Mouse (Mus musculus) forebrain, embryonic 14.5 days (tissue): ENCODE measurements around the gene Myo5c. TPM values are rescaled to one million over a fixed set of nuclear protein-coding genes. Genes with fewer than 3 reads are reported as not detected.

Experiments
- ATAC-seq: fragments of 200-750 bp; cut with Nextera tagmentation; 2 replicates; pipeline ENCODE4 v1.8.0; 2017; ENCODE audit warnings: mild to moderate bottlenecking, moderate library complexity
- DNase-seq: peaks from one replicate; pipeline ENCODE4 v3.0.0-alpha.2; 2015; ENCODE audit warnings: low spot score
- H3K27ac ChIP-seq: fragments of 300-500 bp; sonication (generic); 2 replicates; pipeline ENCODE4 v1.5.1; 2014; ENCODE audit warnings: low read depth, mild to moderate bottlenecking, control low read depth, low read length, moderate library complexity
- H3K27me3 ChIP-seq: fragments of 300-500 bp; sonication (generic); replicated peaks from 2 replicates; pipeline ENCODE4 v1.6.1; 2014; ENCODE audit warnings: low read length, control low read depth, mixed read lengths; ENCODE audit not compliant: control insufficient read depth, insufficient read depth
- H3K36me3 ChIP-seq: fragments of 300-500 bp; sonication (generic); 2 replicates; pipeline ENCODE4 v1.6.1; 2014; ENCODE audit warnings: low read length, control low read depth; ENCODE audit not compliant: control insufficient read depth, insufficient read depth
- H3K4me1 ChIP-seq: fragments of 300-500 bp; sonication (generic); 2 replicates; pipeline ENCODE4 v1.6.1; 2014; ENCODE audit warnings: antibody characterized with exemption, low read length, control low read depth; ENCODE audit not compliant: control insufficient read depth, insufficient read depth
- H3K4me2 ChIP-seq: fragments of 300-500 bp; sonication (generic); 2 replicates; pipeline ENCODE4 v1.6.1; 2014; ENCODE audit warnings: mild to moderate bottlenecking, control low read depth, low read length
- H3K4me3 ChIP-seq: fragments of 300-500 bp; sonication (generic); 2 replicates; pipeline ENCODE4 v1.5.1; 2014; ENCODE audit warnings: low read depth, low read length, control low read depth
- H3K9ac ChIP-seq: fragments of 300-500 bp; sonication (generic); 2 replicates; pipeline ENCODE4 v1.6.1; 2014; ENCODE audit warnings: mild to moderate bottlenecking, low read length, control low read depth, moderate library complexity
- H3K9me3 ChIP-seq: fragments of 300-500 bp; sonication (generic); replicated peaks from 2 replicates; pipeline ENCODE4 v1.6.1; 2016; ENCODE audit warnings: low read length, control low read depth, mixed read lengths; ENCODE audit not compliant: control insufficient read depth
- WGBS: fragments of 180-500 bp; shearing (Covaris S2); extraction: QIAGEN DNeasy Blood & Tissue Kit; methylation state at CpG from one replicate; pipeline ENCODE4 v1.1.7; 2014; 5-methylcytosine and 5-hydroxymethylcytosine counted together
- polyA plus RNA-seq: library from polyadenylated mRNA; unstranded; fragments of >200 nt; fragmentation: Nextera tagmentation; extraction: Ambion mirVana; gene quantifications from 2 replicates; pipeline ENCODE4 v1.2.1, GENCODE M21; 2014

Myo5c gene
- polyA plus RNA-seq, 1 experiment from 2014 or later: 0.10 TPM

- H3K36me3 ChIP-seq: no peaks in the 10 kb centered on the region
- H3K9ac ChIP-seq: no peak overlapping the region
- WGBS: 78% methylated on average over 8 of the region's 8 CpGs
- no peaks in the 10 kb centered on the region for H3K27me3 ChIP-seq
- no peaks in the 10 kb centered on the region for H3K4me1 ChIP-seq
- no peak overlapping the region for H3K27ac ChIP-seq
- ATAC-seq (no peak), DNase-seq (no peak)
- H3K9me3 ChIP-seq: no peaks in the 10 kb centered on the region
- H3K4me3 ChIP-seq: no peak overlapping the region
- no peak overlapping the region for H3K4me2 ChIP-seq
Observed at GRCm38 (mm10) chr9:75353094-75353493, 121.3 kb downstream of the Myo5c start.

Other genes starting within 250 kb of the Myo5c start
- 258 and 266 TPM in 2 replicates for gene Arpp19, start 194.4 kb upstream of the Myo5c start, polyA plus RNA-seq
- 23.9 and 33.5 TPM in 2 replicates for gene Myo5a, start 161.0 kb upstream of the Myo5c start, polyA plus RNA-seq
- 53.2 and 57.5 TPM in 2 replicates for gene Gnb5, start 74.3 kb downstream of the Myo5c start, polyA plus RNA-seq
- gene Bcl2l10, start 115.7 kb downstream of the Myo5c start, polyA plus RNA-seq: not detected in 2 replicates
- 140 and 141 TPM in 2 replicates for gene Mapk6, start 178.0 kb downstream of the Myo5c start, polyA plus RNA-seq
- 34.1 and 39.7 TPM in 2 replicates for gene Leo1, start 209.5 kb downstream of the Myo5c start, polyA plus RNA-seq